13 mouse cellular contexts compared by ENCODE assay signal in the genomic region with DNA sequence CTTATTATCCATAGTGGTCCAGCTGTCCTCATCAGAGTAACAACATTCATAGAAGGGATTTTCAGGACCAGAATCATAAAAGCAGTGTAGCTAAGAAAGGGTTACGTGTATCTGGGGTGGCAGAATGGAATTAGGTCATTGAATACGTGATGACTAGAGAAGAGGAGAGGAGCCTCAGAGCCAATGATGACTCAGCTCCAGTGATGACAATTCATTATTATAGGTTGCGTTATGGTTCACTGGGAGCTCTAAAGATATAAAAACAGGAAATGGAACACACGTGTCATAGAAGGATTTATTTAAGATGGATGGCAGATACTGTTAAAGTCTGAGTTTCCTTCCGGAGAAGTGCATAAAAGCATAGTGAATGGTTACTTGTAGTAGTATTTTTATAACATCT.
"Had no signal": no experiment of that assay in that cellular context is flagged by ENCODE, and none has a peak within 500 bp of the region (broad histone marks: within the 10 kb centered on the region; RNA-seq: fewer than 3 reads in every experiment).

No protein-coding gene starts in this region.

- H3K4me3 ChIP-seq: limb, embryonic 15.5 days; liver, embryonic 12.5 days; midbrain, embryonic 10.5 days; neural tube, embryonic 13.5 days had no signal

- H3K9me3 ChIP-seq: limb, embryonic 15.5 days; liver, embryonic 12.5 days; midbrain, embryonic 10.5 days; neural tube, embryonic 13.5 days had no signal

- ATAC-seq: intestine, postnatal 0 days; liver, embryonic 12.5 days had no signal

- H3K27me3 ChIP-seq: limb, embryonic 15.5 days; liver, embryonic 12.5 days; neural tube, embryonic 13.5 days had no signal

- H3K36me3 ChIP-seq: limb, embryonic 15.5 days; liver, embryonic 12.5 days; midbrain, embryonic 10.5 days; neural tube, embryonic 13.5 days had no signal

- H3K27ac ChIP-seq: limb, embryonic 15.5 days; liver, embryonic 12.5 days; midbrain, embryonic 10.5 days; neural tube, embryonic 13.5 days had no signal

- H3K4me1 ChIP-seq: limb, embryonic 15.5 days; liver, embryonic 12.5 days; midbrain, embryonic 10.5 days; neural tube, embryonic 13.5 days had no signal

- H3K9ac ChIP-seq: limb, embryonic 15.5 days; liver, embryonic 12.5 days; lung, embryonic 14.5 days; neural tube, embryonic 13.5 days had no signal

- H3K4me2 ChIP-seq: limb, embryonic 15.5 days; liver, embryonic 12.5 days; lung, embryonic 14.5 days; neural tube, embryonic 13.5 days had no signal

- DNase-seq: kidney, postnatal 14 days; layer of hippocampus, postnatal 36 days; lung, embryonic 14.5 days; lung, postnatal 10 days; lung, postnatal 4 days; midbrain, embryonic 14.5 days; right cerebral cortex, adult 18-20 months; right cerebral cortex, postnatal 25 days had no signal
